Mouse (Mus musculus) lung, adult 2 months (tissue): ENCODE measurements at regions not wholly inside any gene's neighbourhood (a gene's known extent, or its start where the extent isn't known, plus 50 kb on each side); places are given as distances from the start of the nearest gene placed in this dataset.

Experiments
- CTCF ChIP-seq: fragments of 200-500 bp; IDR thresholded peaks from 2 replicates; pipeline ENCODE4 v1.5.1; 2011; ENCODE audit warnings: mild to moderate bottlenecking, low read length, control low read depth; ENCODE audit not compliant: insufficient read depth
- POLR2A ChIP-seq: fragments of 200-500 bp; IDR thresholded peaks from 2 replicates; pipeline ENCODE4 v1.6.1; 2011; ENCODE audit warnings: low read depth, mild to moderate bottlenecking, control low read depth, low read length, borderline replicate concordance; ENCODE audit errors: extremely low read depth

DNA sequence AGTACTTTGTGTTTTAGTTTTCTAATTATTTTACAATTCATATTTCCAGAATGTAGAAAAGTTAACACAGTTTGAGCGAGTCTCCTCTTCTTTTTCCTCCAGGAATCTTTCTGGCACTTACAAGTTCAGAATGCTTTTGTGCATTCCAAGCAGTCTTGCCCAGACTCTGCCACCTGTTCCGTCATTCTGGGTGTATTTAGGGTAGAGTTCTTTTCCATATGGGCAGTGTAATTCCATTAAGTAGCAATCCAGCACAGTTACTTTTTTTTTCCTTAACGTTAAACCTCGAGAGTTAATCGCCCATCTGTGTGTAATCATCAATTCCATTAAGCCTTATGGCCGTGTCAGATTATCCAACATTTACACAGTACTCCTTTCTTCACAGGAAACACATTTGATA, 106.9 kb upstream of the Gk2 start:
- no peak for TF ChIP-seq CTCF
- TF ChIP-seq POLR2A = no peak
